Mouse (Mus musculus) heart, postnatal 0 days (tissue): ENCODE data around the gene Magi2.

Experiments
- CTCF ChIP-seq: IDR thresholded peaks from 2 replicates; pipeline ENCODE4 v1.5.1; 2016; ENCODE audit warnings: antibody characterized with exemption, control low read depth, low read depth
- EP300 ChIP-seq: IDR thresholded peaks from 2 replicates; pipeline ENCODE4 v1.6.1; 2016; ENCODE audit warnings: antibody characterized with exemption, low read depth

- TF ChIP-seq EP300 (no peak), CTCF (no peak)
Observed at GRCm38 (mm10) chr5:19780076-19780475, 553.2 kb downstream of the Magi2 start.
